Mouse (Mus musculus) lung, postnatal 25 days (tissue): ENCODE data around the gene Mrpl33.

Source experiments
- DNase-seq: peaks from one replicate; pipeline ENCODE4 v3.0.0; 2022; ENCODE audit warnings: low spot score

Mrpl33 gene

DNA sequence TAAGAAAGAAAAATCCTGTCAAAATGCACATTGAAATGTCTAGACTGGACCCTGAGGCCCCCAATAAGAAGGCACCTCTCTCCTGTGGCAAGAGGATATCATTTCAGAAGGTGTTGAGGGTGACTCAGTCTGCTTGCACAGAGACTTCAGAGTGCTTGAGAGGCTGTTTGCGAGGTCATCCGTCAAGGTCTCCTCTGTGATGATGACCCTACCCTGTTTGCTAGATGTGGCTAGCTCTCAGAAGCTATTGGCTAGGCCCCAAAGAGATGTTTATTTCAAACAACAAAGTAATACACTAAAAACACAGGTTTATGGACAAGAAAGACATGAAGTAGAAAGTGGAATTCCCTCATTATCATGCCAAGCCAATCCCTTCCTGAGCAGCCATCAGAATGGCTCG lies 45.6 kb downstream of the Mrpl33 start:
- DNase-seq, result no peak

DNA sequence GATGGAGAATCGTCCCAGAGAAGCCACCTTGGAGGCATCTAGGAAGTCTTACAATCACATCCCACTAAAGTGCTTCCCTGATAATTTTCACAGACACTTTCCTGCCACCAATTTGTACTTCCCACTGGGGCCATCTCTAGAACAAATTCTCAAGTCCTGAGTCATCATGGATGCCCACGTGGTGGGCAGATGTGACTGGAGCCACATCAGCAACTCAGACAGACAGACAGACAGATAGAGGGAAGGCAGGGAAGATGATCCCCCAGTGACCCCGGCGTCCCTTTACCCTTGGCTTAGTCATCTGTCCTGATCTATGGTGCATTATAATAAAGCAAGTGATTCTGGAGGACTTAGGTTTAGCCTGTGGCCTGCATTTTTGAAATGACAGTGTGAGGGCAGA lies 47.5 kb downstream of the Mrpl33 start:
- no peak for DNase-seq

DNA sequence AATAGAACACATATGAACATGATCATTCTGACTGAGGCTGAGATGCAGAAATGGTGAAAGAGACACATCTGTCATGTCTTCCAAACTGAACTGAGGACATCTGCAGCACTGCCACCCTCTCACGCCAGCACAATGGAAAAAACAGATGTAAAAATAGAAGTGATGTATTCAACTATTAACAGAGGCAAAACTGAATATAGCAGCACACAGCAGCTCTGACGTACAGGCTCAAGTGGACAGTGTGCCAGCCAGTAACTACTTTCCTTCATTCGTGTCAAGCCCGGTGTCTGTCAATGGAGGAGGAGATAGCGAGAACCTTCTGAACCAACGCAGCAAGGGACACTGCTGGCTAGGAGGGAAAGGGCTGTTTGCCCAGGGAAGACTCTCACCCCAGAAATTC lies 48.1 kb downstream of the Mrpl33 start:
- no peak for DNase-seq

DNA sequence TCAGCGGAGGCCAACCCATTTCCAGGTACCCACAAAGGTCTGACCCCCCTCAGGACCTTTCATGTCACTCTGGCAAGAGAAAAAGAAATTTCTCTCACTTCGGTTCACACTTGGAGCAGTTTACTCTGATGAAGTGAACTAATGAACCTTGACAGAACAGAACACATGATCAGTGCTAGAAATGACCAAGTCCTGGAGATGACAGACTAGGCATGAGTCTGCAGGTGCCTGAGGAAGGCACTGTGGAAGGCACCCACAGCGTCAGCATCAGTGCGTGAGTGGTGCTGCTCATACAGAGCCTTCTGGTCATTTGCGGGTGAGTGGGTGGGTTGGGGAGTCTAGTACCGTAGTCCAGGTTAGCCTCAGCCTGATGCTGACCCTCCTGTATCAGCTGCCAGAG lies 49.1 kb downstream of the Mrpl33 start:
- DNase-seq, result no peak

DNA sequence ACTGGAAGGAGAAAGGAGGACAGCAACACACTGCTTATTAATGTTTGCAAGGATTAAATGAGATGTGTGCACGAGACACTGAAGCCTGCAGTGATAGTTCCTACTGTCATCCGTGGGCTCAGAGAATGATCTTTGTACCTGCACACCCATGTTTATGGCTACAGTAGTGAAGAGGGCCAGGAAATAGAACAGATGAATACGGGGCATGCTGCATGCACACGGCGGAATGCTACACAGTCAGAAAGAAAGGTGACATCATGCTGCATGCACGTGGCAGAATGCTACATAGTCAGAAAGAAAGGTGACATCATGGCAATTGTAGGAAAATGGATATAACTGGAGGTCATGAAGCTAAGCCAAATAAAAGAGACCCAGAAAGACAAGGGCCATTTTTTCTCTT lies 49.8 kb downstream of the Mrpl33 start:
- DNase-seq, result no peak

DNA sequence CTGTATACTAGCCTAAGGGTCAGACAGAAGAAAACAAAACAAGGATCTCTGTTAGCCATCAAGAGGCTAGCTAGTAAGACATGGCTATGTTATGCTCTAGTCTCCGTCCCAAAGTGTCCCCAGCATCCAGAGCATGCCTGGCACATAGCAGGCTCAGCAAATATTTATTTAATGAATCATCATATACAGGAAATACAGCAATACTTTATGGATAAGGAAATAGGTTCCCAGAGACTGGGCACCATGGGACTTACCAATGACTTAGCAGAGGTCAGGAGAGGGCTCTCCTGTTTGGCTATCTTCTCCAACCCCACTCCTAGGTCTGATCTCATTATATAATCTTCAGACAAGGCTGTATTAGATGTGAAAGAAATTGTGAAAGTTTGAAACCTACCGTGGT lies 50.6 kb downstream of the Mrpl33 start:
- no peak for DNase-seq

DNA sequence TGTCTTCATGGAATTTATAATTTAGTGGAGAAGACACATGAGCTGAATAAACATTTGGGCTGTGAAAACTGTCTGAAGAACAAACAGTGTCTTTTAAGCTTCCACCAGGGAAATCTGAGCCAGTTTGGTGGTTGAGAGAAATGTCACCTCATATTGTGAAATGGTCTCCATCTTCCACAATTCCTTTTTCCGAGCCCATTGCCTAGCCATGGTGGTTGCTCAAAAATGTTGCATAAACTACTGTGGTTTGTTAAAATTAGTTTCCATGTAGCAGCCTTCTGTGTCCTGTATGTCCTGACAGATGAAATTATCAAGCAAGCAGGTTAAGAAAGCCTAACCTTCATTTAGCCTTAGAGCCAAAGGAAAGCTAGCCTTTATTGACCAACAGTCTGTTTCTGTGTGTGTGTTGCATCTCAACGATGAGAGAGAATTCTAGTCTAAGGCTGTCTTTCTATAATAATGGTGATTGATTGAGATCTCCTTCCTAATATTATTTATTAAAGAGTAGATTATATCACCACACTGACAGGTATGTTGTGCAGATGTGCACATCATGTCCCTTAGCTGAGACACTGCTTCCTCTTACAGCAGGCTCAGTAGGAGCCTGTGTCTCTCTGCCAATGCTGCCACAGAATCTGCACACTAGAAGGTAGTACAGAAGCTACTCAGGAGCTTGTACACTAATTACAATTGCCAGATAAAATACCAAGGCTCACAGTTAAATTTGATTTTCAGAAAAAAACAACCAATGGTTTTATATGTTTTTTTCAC lies 54.0 kb downstream of the Mrpl33 start:
- peak; percentile 18 for DNase-seq

DNA sequence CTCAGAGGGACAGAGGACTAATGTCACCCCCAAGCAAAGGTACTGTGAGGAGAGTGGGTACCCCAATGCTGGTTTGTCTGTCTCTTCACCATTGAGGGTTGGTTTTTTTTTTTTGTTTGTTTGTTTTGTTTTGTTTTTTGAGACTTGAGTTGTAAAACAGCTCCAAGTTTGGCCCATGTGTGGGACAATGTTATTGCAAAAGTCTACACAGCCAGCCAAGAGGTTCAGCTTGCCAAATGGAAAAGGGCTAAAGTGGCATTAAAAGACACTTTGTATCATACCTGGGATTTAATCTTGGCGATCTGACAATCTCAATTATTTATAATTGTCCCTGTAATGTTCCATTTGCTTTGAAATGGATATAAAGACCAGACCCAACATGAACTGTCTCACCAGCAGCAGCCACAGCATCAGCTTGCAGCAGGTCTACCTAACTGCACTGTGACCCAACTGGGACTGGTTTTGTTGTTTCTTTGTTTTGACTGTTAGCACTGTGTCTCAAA lies 59.0 kb downstream of the Mrpl33 start:
- DNase-seq, result no peak

DNA sequence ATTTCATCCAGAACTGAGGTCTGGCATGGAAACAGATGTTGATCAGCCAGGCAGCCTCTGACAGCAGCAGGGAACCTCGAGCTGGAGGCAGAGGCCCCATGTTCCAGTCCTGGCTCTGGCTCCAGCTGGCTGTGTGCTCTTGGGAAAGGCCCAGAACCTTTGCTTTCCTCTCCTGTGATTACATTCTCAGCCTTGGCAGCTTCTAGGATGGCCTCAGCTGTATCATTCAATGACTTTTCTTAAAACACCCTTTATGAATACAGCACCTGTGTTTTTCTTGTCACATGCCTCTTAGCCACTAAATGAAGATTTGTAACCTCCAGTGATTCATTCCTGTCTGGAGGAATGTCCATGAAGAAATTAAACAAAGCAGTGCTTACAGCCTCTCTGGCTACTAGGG lies 69.4 kb downstream of the Mrpl33 start:
- no peak for DNase-seq

DNA sequence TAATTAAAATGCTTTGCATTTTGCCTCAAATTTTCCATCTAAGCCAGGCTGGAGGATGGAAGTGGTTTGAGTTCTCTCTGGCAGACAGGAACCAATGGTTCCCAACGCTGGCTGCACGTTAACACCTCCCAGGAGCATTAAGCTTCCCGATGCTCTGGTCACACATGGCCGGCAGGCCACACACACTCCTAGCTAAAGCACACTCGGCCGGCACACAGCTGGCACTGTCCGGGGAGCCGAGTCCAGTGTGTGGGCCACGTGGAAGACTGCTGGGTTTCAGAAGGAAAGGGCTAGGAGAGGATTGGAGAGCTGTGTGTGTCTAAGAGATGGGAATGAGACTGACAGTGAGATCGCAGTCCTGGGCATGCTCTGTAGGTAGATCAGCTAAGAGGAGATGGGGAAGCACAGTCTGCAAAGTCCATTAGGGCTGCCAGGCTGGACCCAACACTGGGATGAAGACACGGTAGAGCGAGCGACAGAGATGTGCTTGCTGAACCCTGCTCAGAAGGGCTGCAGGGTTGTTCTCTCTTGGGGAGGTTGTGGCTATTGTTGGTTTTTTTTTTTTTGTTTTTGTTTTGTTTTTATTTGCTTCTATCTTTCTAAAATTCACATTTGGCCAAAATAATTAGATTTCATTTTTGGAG lies 71.7 kb downstream of the Mrpl33 start:
- DNase-seq, result no peak

DNA sequence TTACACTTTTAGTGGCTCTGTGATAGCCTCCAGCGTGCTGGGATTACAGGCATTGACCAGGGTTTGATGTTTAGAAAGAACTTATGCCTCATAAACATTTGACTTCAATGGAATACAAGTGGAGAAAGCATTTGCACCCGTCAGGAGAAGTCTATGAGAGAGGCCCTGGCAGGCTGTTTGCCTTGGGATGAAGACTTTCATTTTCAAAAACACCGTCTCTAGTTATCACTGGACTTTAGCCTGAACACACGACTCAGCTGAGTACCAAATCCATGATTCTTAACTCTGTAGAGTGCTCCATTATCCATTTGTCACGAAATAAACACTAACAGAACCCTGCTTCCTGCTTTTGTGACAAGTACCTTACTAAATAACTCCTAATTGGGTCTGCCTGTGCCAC lies 73.2 kb downstream of the Mrpl33 start:
- no peak for DNase-seq

DNA sequence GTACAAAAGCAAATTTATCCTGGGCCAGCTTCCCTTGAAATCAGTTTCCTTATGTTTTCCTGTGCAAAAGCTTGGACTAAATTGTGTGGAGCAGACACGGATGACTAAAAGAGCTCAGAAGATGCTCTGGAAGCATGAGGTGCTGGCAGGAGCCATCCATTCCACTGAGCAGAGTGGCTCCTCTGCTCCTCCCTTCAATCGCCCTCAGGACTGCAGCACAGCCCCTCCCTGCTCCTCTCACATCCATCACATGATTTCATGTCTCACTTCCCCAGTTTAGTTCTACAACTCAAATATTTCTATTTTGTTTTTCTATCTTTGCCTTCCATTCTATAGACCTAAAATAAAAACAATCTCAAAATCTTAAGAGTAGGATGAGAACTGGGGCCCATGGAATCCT lies 74.4 kb downstream of the Mrpl33 start:
- DNase-seq, result no peak

DNA sequence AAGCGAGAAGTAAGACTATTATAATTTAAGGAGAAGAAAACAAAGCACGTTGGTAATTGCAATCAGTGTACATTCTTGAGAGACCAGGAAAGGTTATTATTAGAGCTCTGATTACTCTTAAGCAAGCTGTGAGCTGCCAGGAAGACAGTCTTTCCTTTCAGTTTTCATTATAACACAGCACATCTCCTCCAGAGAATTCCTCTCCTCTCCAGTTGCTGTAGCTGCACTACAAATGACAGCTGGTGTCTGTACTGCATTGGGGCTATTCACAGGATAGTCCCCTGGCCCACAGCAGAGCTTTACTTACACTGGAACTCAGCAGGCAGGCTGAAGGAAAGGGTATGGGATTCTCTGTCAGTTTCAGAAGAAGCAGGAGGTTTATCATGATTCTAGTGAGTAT lies 76.7 kb downstream of the Mrpl33 start:
- DNase-seq, result no peak

DNA sequence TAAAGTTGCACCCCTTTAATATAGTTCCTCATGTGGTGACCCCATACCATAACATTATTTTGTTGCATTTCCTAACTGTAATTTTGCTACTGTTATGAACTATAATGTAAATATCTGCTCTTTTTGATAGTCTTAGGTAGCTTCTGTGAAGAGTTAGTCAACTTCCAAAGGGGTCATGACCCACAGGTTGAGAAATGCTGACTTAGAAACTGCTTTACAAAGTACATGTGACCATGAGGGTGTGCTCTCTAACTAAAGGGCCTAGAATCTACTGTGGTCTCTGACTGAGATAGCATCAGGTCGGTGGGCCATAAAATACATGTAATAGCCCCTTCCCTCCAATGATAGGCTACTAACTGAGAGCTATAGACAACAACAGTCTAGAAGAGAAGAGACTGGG lies 81.3 kb downstream of the Mrpl33 start:
- DNase-seq, result no peak

DNA sequence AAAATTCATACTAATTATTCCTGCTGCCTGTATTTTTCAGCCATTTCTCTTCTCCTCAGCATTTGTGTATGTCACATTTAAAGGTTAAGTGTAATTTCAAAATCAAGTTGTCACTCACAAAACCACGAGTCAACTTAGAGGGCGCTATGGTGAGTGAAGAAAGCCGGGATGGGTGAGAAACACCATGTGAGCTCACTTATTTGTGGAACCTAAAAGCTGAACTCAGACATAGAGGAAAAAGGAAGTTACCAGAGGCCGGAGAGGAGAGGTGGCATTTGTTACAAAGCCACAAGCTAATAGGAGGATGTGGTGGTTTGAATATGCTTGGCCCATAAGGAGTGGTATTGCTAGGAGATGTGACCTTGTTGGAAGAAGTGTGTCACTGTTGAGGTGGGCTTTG lies 83.4 kb downstream of the Mrpl33 start:
- no peak for DNase-seq

DNA sequence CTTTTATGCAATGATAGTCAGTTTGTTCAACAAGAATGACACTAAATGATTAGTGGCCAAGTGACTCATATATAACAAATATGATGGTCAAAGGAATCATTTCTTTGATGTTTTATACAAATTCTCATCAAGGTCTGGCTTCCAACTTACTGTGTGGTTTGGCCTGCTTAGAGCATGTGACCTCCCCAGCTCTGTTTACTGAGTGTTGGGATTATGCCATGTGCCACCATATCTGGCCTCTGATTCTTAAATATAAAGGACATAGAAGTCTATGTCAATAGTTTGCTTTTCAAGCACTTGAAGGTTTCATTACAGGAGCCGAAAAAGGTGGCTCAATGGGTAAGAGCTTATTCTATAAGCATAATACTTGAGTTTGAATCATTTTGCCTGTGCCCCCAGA lies 85.6 kb downstream of the Mrpl33 start:
- no peak for DNase-seq

DNA sequence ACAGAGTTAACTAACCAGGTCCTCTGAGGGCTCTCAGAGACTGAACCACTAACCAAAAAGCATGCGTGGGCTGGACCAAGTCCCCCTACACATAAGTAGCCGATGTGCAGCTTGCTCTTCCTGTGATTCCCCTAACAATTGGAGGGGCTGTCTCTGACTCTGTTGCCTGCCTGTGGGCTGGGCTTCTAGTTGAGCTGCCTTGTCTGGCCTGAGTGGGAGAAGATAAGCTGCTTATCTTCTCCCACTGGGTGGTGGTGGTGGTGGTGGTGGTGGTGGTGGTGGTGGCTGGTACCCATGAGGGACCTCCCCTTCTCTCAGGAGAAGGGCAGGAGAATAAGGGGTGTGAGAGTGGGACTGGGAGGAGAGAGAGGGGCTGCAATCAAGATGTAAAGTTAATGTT lies 89.3 kb downstream of the Mrpl33 start:
- no peak for DNase-seq

DNA sequence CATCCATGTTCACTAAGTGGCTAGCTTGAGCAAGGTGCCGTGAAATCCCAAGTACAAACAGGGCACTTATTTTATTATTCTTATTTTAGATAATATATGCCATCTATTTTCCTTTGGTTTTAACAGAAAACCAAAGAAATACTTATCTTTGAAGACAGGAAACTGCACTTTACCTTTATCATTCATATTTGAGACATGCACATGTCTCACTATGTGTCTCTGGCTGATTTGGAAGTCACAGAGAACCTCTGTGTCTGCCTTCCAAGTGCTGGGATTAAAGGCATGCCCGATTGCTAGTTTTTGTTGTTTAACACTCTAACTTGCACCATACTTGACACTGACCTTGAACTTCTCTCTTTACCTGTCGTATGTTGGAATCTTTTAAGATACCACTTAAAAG lies 91.2 kb downstream of the Mrpl33 start:
- no peak for DNase-seq

DNA sequence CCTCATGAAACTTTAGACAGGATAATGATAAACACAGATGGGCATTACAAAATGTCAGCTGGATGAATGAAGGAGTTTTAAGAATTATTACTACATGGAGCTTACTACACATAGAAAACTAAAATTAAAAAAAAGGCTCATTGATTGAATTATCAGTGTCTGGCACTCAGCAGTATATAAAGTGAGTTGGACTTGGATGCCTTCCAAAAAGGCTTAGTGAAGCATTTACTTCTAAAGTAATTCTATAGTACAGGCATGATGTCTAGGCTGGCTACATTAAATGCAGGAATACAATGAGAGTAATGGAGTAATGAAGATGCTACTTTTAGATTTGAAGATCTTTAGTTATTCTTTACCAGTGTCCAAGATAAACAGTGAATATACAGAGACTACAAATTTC lies 96.5 kb downstream of the Mrpl33 start:
- DNase-seq, result no peak

DNA sequence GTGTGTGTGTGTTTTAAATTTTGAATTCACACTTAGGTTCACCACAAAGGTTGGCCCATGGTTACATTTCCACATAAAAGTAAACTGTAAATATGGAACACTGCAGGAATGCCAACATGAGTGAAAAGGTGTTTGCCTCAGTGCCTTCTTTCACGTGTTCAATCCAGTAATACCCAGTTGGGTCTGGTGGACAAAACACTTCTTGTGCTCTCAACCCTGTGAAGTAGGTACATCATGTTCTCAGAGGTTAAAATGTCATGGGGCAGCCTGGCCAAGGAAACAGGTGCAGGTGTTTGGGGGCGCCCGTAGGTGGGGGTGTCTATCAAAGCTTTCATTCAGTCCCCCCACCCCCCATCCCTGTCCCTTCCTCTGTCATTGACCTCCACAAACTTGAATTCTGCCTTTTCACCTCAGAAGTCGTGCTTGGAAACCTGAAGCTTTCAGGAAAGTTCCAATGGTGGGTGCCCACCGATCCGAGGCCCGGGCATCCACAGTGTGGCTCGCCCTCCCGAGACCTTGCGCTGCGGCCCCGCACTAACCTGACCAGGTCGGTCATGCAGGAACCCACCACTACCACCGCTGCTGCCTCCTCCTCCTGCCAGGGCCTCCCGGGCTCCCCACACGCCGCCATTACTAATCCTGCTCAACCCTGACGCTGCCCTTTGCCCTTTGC lies 100.4 kb downstream of the Mrpl33 start, which contains the start of gene Rbks:
Gene Rbks (minus strand): TSS at position 657 of the 673 bp plus-strand sequence.
- no peak for DNase-seq

DNA sequence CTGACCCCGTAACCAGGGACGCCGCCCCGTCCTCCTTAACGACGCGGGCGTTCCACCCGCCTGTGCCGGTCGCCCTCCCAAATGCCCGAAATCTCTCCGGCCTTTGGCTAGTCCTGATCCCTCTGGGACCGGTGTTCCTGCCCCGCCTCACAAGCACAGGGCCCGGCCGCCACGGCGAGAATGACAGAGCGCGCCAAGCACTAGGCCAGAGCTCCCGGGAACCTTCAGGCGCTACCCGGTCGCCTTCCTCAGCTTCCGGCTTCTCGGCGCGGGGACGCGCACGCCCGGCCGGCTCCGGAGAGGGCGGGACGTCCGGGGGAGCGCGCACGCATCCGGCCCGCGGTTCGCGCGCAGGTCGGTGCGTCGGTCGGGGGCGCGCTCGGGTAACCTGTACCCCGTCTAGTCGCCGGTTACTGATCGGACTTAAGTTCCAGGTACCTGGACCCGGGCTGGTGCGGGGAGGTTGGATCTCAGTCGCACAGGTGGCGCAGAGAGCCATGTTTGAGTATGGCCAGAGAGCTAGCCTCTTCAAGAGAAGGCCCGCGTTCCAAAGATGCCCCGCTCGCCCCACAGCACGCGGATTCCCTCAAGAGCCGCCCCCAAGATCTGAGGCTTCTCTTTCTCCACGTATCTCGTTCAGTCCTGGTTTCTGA lies 101.0 kb downstream of the Mrpl33 start, which contains the start of gene Babam2:
Gene Babam2 (plus strand): TSS at position 41 of the 653 bp plus-strand sequence.
- peak; percentile 91 for DNase-seq

DNA sequence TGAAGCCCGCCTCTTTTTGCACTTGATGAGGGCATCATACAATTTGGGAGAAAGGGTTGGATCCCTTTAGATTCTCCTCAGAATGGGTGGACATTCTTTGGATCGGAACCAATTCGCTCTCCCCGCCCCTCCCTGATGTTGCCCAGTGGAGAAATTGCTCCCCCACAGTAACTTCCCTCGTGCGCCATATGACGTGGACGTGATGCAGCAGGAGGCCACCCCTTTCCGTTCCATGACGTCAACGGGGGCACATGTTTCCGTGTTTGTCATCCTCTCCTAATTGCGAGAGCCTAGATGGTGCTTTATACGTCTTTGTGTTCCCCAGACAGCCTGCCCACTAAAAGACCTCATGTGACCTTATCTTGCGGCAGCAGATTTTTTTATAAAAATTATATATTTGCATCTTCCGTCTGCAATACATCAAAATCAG lies 101.6 kb downstream of the Mrpl33 start:
- DNase-seq, result peak; percentile 93
